Mouse (Mus musculus) stomach, postnatal 0 days (tissue): ENCODE results near the gene Cmah. TPM values are rescaled to one million over a fixed set of nuclear protein-coding genes. Genes with fewer than 3 reads are reported as not detected.

Source experiments
- ATAC-seq: fragments of 200-750 bp; cut with Nextera tagmentation; 2 replicates; pipeline ENCODE4 v1.8.0; 2017; ENCODE audit not compliant: low FRiP score, low TSS enrichment
- DNase-seq: peaks from one replicate; pipeline ENCODE4 v3.0.0-alpha.2; 2016; ENCODE audit warnings: low spot score
- H3K27ac ChIP-seq: fragments of 300-500 bp; sonication (generic); replicated peaks from 2 replicates; pipeline ENCODE4 v1.5.1; 2014; ENCODE audit warnings: mild to moderate bottlenecking, control low read depth
- H3K27me3 ChIP-seq: fragments of 300-500 bp; sonication (generic); 2 replicates; pipeline ENCODE4 v1.6.1; 2014; ENCODE audit warnings: low read length; ENCODE audit not compliant: control insufficient read depth, insufficient read depth
- H3K36me3 ChIP-seq: fragments of 300-500 bp; sonication (generic); 2 replicates; pipeline ENCODE4 v1.6.1; 2014; ENCODE audit warnings: low read length, mixed read lengths; ENCODE audit not compliant: control insufficient read depth, insufficient read depth
- H3K4me1 ChIP-seq: fragments of 300-500 bp; sonication (generic); replicated peaks from 2 replicates; pipeline ENCODE4 v1.6.1; 2014; ENCODE audit warnings: antibody characterized with exemption; ENCODE audit not compliant: control insufficient read depth, insufficient read depth
- H3K4me2 ChIP-seq: fragments of 300-500 bp; sonication (generic); replicated peaks from 2 replicates; pipeline ENCODE4 v1.6.1; 2014; ENCODE audit warnings: low read depth, mild to moderate bottlenecking, control low read depth, moderate library complexity
- H3K4me3 ChIP-seq: fragments of 300-500 bp; sonication (generic); 2 replicates; pipeline ENCODE4 v1.5.1; 2014; ENCODE audit warnings: low read depth, low read length, control low read depth
- H3K9ac ChIP-seq: fragments of 300-500 bp; sonication (generic); 2 replicates; pipeline ENCODE4 v1.6.1; 2014; ENCODE audit warnings: mild to moderate bottlenecking, low read length, control low read depth, mixed read lengths
- H3K9me3 ChIP-seq: fragments of 300-500 bp; sonication (generic); 2 replicates; pipeline ENCODE4 v1.6.1; 2016; ENCODE audit warnings: low read length; ENCODE audit not compliant: control insufficient read depth
- CTCF ChIP-seq: IDR thresholded peaks from 2 replicates; pipeline ENCODE4 v1.5.1; 2016; ENCODE audit warnings: antibody characterized with exemption, low read depth, mild to moderate bottlenecking, moderate library complexity
- EP300 ChIP-seq: optimal IDR thresholded peaks from 2 replicates; pipeline ENCODE3; 2016; ENCODE audit warnings: antibody characterized with exemption
- WGBS: fragments of 180-500 bp; shearing (Covaris S2); extraction: QIAGEN DNeasy Blood & Tissue Kit; methylation state at CpG from one replicate; pipeline ENCODE4 v1.1.7; 2014; 5-methylcytosine and 5-hydroxymethylcytosine counted together
- polyA plus RNA-seq: library from polyadenylated mRNA; unstranded; fragments of >200 nt; fragmentation: Nextera tagmentation; extraction: Ambion mirVana; gene quantifications from 2 replicates; pipeline ENCODE4 v1.2.1, GENCODE M21; 2015

Cmah gene
- polyA plus RNA-seq, 1 experiment from 2014 or later = 1.3 TPM

GRCm38 (mm10) chr13:24526916-24527315 is 199.7 kb downstream of the Cmah start:
- no peaks in the 10 kb centered on the region for H3K9me3 ChIP-seq
- ATAC-seq (no peak), DNase-seq (no peak)
- TF ChIP-seq EP300 = no peak
- TF ChIP-seq CTCF = no peak
- WGBS = 62% methylated on average over 2 of the region's 2 CpGs
- peaks cover 4% of the 10 kb centered on the region; the same call in 1 of the 2 replicates for H3K4me1 ChIP-seq
- no peak overlapping the region for H3K9ac ChIP-seq
- H3K27me3 ChIP-seq = no peaks in the 10 kb centered on the region
- H3K36me3 ChIP-seq = no peaks in the 10 kb centered on the region
- H3K4me3 ChIP-seq = no peak overlapping the region
- no peak overlapping the region for H3K4me2 ChIP-seq
- H3K27ac ChIP-seq = no peak overlapping the region

Other genes starting within 250 kb of the Cmah start
- gene Carmil1, start 46.6 kb upstream of the Cmah start, polyA plus RNA-seq = 17.8 and 18.9 TPM in 2 replicates